Mouse (Mus musculus) monocyte, adult 2 months (primary cell): ENCODE measurements around the gene Necab3.

Experiments used
- DNase-seq, 2 experiments: peaks; one replicate each; pipeline ENCODE4 v3.0.0; 2022; ENCODE audit warnings: low spot score in 2 of 2, low read depth in 1 of 2

Gene Necab3

DNA sequence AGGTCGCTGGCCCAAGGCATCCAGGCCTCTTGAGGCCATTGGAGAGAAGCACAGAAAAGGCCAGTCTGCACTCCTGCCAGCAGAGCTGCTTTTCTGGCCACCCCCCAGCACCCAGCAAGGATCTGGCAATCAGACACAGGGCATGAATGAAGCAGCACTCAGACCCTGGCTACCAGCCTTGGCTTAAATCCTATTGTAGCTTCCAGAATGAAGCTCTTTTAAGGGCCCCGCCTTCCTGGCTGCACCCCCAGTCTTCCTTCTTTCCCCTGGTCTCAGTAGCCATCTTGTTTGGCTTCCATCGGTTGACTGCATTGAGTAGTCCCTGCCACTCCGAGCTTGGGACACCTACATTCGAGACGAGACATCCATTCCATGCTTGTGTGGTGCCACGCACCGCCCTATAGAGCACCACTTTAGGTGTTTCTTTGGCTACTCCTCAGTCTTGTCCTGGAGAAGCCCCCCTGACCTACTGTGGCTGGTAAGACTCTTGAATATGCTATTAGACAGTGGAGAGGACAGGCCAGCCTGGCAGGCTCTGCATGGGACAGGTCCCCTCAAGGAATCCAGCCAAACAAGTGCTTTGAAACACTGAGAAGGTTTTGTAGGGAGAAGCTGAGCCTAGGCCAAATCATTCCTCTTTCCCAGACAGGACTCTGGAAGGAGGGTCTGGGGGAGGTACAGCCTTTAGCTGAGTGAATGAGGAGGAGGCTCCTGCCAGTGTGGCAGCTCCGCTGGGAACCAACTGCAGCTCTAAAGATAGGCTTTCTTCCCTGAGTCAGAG lies 14.9 kb downstream of the Necab3 start:
- DNase-seq = no peak

DNA sequence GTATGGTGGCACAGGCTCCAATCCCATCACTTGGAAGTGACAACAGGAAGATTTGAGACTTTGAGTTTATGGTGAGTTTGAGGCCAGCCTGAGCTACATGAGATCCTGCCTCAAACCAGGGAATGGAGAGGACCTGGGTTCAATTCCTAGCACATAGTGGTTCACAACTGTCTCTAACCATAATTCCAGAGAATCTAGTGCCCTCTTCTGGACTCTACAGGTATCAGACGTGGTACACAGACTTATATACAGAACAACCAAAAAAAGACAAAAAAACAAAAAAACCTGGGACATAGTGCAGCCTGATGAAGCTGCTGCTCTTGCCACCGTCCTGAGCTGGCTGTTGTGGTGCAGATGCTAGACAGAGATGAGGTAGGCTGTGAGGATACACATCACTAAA lies 17.1 kb downstream of the Necab3 start:
- DNase-seq = no peak

DNA sequence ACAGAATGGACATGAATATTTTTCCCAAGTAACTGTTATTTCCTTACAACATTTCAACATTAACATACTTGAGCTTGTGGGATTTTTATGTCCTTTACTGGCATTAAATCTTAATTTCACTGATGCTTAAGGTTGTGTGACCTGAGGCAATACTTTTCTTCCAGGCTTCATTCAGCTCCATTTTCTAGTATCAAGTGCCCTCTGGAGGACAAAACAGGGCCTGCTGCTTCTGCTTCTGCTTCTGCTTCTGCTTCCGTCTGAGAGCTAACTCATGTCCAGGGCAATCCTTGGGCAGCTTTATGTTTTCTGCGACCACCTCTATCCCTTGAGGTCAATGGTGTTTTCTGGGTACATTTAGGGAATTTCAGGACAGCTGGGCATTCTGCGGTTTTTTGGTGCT lies 19.0 kb downstream of the Necab3 start:
- no peak for DNase-seq

DNA sequence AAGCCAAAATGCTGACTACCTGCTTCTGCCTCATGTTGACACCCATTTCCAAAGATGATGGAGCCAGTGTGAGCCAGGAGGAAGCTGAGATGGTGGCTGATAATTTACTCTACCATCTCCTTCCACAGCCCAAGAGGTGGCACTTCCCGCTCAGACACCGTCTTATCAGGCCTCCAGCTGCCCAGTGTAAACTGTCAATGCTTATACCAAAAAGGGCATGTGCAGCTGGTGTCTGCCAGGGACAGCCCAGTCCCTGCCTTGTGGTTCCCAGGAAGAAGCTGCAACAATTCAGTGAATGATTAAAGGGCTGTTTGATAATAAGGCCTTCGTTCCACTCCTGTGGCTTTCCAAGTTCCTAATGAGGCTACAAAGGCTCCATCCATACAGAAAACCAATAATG lies 20.0 kb downstream of the Necab3 start:
- no peak for DNase-seq

DNA sequence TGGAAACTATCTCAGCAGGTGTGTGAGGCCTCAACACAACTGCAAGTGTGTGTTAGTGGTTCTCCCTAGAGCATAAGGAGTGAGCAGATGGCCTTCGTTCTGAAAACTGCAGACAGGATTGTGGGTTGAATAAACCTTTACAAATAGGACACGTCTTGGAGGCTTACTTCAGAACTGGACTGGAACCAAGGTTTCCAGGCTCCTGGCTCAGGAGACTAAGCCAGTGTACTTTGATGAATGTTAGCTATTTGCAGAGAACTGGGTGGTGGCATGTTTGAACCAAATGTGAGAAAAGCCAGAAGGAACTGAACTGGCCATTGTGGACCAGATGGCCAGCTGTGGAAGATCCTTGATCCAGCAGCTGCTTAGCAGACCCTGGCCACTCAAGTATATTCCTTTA lies 20.4 kb downstream of the Necab3 start:
- DNase-seq = no peak

DNA sequence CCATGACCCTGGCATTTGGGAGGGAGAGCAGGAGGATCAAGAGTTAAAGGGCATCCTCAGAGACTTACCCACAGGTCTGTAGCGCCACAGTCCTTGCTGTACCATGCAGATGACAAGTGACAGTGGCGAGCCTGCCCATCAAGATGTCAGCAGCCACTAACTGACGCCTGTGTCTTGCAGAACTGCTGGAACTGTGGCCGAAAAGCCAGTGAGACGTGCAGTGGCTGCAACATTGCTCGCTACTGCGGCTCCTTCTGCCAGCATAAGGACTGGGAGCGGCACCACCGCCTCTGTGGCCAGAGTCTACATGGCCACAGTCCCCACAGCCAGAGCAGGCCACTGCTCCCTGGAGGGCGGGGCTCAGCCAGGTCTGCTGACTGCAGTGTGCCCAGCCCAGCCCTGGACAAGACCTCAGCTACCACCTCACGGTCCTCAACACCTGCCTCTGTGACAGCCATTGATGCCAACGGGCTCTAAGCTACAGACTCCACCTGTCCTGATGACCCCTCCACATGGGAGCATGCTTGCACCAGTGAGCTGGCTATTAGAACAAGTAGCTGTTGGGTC lies 23.9 kb downstream of the Necab3 start:
- no peak for DNase-seq

DNA sequence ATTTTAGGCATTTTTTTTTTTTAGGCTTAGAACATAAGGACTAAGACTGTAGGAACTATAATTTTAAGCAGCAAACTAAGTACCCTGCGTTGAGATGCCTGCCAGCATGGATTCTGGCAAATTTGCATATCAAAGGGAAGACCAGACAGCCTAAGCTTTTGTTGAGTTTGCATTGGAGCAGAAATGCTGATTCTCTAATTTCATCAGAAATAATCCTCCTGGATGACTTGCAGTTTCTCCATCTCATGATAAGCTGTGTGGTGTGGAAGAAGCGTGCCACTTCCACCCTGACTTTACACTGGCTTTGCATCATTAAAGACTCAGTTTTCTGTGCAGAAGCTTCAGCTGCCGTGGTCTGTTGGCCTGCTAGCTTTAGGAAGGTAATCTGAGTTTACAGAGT lies 25.8 kb downstream of the Necab3 start:
- no peak for DNase-seq

DNA sequence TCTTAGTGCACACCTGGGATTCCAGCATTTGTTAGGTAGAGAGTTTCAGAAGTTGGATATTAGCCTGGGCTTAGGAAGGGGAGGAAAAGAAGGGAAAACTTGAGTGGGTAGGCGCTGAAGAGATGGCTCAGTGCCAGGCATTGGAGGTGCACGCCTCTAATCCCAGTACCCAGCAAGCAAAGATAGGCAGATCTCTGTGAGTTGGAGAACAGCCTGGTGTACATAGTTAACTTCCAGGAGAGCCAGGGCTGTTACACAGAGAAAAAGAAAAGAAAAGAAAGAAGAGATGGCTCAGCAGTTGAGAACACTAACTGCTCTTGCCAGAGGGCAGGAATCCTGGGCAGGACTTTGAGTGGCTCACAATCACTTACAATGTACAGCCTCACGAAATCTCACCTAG lies 32.2 kb downstream of the Necab3 start:
- DNase-seq = no peak

DNA sequence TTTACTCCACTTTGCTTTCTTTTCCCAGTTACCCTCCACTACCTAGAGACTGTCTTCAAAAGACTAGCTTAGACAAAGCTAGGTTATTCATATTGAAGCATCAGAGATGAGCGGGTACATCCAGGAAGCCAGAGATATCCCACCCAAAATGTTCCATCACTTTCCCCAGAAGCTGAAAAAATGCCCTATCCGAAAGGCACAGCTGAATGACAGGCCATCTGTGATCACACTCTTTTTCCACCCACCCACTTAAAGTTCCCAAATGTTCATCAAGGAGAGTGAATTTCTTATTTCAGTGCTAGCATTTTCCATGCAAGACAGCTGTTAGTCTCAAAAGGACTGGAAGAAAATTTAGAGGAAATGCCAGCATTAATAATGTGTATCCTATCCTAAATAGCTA lies 33.4 kb downstream of the Necab3 start:
- no peak for DNase-seq

DNA sequence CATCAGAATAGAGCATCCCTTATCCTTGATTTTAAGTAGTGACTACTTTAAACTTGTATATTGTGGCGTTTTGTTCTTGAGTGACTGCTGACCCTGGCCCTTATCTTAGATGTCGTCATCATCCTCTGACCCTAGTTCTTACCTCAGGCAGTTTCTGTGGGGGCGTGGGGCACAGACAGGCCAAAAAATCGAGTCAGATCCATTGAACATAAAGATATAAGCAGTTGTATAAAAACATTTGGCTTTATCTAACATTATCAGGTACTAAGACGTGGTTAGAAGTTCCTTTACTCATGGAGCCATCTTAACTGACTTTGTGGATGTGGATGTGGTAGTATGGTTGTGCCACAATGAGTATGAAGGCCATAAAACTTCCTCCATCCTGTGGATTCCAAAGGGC lies 36.4 kb downstream of the Necab3 start:
- DNase-seq = no peak

DNA sequence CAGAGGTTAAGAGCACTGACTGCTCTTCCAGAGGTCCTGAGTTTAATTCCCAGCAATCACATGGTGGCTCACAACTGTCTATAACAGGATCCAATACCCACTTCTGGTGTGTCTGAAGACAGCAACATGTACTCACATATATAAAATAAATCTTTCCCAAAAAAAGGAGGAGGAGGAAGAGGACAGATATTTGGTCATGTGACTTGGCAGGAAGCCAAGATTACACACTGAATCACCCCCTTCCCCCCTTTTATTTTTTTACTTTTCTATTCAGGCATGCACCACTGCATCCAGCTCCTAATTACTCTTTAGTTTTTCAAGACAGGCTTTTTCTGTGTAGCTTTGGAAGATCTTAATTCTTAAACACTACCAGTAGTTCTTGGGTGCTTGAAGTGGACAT lies 37.2 kb downstream of the Necab3 start:
- no peak for DNase-seq

DNA sequence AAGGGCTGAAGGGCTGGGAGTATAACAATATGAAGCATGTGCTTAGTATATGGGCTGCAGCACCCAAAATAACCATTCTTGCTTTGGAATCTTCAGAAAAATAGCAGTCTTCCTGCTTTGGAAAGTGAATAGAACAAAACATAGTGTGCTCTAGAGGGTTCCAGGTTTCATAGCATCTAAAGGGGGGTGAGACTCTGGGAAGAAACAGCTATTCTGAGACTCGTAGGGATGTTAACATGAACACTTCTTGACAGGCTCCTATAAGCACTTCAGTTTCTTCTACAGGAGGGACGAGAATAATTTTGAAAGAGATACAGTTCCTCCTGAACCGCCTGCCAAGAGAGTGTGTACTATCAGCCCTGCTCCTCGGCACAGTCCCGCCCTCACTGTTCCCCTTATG lies 41.3 kb downstream of the Necab3 start:
- DNase-seq = no peak

DNA sequence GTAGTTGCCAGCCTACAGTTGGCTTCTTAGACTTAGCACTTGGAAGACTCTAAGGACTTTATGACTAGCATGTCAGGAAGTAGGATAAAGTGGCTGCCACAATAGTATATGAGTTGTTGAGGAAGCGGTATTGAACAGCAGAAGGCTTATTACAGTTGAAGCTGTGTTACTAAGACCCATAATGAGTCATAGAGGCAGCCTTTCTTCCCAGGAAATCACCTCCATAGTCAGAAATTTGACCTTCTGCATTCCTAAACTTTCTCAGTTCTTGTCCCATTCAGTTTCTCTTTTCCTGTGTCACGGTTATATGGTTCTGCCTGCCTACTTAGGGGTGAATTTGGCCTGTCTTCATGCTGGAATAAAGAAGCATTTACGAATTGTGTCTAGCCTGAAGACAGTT lies 41.7 kb downstream of the Necab3 start:
- no peak for DNase-seq

DNA sequence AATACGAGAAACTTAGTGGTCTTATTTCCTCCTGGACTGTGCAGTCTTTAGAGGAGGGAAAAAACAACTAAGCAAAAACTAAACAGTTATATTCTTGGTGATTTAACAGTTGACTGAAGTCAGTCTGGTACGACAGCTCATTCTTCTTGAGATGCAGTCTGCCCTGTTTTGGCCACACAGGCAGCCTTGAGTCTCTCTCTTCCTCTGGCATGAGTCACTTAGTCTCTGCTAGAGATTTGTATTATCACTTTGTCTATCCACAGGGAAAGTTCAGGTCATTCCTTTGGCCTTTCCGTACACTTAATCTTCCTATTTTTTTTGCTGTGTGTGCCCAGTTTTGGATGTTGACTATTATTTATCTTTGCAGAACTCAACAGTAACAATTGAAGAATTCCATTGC lies 48.5 kb downstream of the Necab3 start:
- no peak for DNase-seq

DNA sequence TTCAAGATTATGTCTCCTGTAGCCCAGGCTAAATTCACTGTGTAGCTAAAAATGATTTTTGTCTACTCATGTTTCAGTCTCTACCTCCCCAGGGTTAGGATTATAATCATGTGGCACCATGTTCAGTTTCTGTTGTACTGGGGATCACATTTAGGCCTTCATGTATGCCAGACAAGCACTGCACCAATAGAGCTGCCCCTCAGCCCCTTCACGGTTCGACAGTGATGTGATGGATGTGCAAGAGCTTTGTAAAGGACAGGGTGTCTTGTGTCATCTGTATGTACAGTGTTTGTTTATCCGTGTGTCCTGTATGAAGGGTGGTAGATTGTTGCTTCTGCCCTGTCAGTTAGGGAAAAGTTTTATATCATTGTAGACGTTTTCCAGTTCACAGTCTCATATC lies 50.2 kb downstream of the Necab3 start:
- no peak for DNase-seq

DNA sequence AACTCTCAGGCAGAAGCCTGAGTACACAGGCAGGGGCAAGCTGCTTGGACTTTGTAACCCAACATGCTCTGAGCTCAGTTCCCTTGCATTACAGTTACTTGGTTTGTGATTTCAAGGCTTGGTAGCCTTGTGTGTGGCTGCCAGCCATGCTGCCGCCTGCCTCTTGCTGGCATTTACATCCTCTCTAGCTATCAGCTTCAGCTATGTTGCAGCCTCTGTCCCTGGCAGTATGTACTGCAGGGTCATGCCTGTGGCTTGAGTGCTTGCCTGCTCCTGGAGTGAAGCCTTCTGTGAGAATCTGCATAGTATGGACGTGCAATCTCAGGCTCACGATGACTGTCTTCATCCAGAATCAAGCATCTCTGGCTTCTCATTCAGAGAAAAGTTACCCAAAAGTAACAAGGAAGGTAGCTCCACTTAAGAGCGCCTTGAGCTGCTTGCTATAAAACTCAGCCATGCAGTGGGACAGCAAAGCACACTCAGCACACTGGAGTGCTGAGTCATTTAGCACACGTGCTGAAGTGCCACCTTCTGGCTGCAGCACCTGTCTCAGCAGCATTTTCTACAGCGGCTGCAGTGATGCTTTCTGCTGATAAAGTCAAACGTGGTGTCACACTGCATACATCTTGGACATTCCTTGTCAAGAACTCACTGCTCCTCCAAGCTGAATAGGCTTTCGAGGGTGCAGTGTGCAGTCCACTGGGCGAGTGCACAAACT lies 51.0 kb downstream of the Necab3 start:
- no peak for DNase-seq

DNA sequence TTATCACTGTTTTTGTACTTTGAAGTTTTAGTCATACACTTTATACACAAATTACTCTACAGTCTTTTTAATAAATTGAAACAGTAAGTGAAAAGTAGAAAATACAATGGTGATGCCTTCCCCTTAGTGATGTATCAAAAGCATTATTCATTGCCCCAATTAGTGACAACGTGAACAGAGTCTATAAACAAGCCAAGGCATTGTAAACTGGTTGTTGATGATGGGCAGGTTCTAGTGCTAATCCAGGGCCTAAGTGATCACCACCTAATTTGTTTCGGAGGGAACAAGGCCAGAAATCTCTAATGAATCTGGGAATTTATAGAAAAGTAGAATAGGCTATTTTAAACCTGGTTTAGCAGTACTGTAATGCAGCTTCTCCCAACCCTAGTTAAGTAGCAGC lies 51.6 kb downstream of the Necab3 start:
- DNase-seq = no peak

DNA sequence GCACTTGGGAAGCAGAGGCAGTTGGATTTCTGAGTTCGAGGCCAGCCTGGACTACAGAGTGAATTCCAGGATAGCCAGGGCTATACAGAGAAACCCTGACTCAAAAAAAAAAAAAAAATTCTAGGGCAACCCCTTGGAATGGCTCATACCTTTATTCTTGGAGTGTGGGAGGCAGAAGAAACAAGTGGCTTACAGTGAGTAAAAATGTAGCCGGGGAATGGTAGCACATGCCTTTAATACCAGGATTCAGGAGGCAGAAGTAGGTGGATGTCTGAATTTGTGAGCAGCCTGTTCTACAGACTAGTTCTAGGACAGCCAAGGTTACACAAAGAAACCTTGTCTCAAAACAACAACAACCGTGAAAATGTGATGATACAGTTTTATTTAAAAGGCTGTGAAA lies 57.9 kb downstream of the Necab3 start:
- DNase-seq = no peak

DNA sequence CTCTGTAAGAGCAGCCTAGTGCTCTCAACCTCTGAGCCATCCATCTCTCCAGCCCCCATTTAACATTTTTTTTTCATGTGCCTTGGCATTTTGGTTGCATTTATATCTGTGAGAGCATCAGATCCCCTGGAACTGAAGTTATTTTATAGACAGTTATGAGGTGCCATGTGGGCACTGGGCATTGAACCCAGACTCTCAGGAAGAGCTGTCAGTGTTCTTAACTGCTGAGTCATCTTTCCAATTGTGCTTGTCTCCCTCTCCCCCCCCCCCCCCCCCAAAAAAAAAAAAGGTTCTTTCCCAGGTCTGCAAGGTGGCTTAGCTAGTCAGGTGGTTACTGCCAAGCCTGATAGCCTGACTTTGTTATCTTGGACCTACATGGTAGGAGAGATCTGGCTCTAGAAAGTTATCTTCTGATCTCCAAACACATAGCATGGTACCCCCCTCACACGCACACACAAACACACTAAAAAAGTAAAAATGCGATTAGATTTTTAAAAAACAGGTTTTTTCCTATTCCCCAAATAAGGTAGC lies 58.9 kb downstream of the Necab3 start:
- no peak for DNase-seq

DNA sequence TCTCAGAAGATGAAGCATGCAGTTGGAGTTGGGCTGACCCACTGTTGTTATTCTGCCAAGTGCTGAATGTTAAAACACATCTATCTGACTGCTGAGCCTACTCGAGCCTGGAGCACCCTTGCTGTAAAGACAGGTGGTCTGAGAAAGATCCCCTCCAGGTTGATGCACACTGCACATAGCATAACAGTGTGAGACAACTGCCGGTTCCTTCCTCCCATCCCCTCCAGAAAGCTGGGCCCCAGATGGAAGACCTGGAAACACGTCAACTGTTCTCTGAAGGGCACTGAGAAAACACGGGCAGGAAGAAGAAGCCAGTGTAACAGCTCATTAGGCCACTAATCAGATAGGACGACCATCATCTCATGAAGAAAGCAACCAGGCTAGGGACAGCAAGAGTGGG lies 60.1 kb downstream of the Necab3 start:
- DNase-seq = no peak

DNA sequence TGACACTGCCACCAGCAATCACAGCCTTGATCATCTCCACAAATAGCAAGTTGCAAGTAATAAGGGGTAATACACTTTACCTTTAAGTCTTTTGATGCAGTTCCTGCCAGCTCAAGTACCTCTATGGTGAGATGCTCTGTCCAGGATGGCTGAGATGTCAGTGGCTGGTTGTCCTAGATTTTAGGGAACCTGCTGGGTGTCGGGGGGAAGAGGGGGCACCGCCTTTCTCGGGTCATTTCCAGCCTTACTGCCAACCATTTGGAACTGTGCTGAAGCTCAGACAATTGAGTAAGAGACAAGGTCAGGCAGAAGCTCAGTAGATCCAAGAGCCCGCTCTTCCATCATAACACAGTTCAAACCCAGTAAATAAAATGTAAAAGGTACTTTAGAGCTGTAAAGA lies 63.7 kb downstream of the Necab3 start:
- DNase-seq = no peak
